Mouse (Mus musculus) MEL (cell line): ENCODE measurements around the gene Ccl6. TPM values are rescaled to one million over a fixed set of nuclear protein-coding genes. Genes with fewer than 3 reads are reported as not detected.

ENCODE experiments used
- DNase-seq: peaks from one replicate; pipeline ENCODE4 v3.0.0; 2011; ENCODE audit warnings: low read depth, low spot score
- H3K27ac ChIP-seq: 2 replicates; pipeline ENCODE4 v1.5.1; 2012; ENCODE audit warnings: low read depth, mild to moderate bottlenecking, control low read depth, low read length, moderate library complexity; ENCODE audit not compliant: control insufficient read depth
- H3K27me3 ChIP-seq, 2 experiments: fragments of 150-350 bp in 1 of 2; sonication (generic) in 1 of 2; 2 replicates each; pipeline ENCODE4 v1.6.1; 2012; ENCODE audit warnings: low read length in 2 of 2, mild to moderate bottlenecking in 2 of 2, improper control_type of control experiment in 1 of 2, moderate library complexity in 1 of 2; ENCODE audit not compliant: insufficient read depth in 2 of 2, control insufficient read depth in 1 of 2
- H3K36me3 ChIP-seq, 2 experiments: 2 replicates each; pipeline ENCODE4 v1.6.1; 2012 to 2014; ENCODE audit warnings: low read length in 2 of 2, improper control_type of control experiment in 1 of 2, inconsistent platforms in 1 of 2, mild to moderate bottlenecking in 1 of 2; ENCODE audit not compliant: insufficient read depth in 2 of 2, control insufficient read depth in 1 of 2
- H3K4me1 ChIP-seq, 2 experiments: fragments of 150-350 bp in 1 of 2; sonication (generic) in 1 of 2; 2 replicates each; pipeline ENCODE4 v1.6.1; 2012; ENCODE audit warnings: low read length in 2 of 2, improper control_type of control experiment in 1 of 2, mild to moderate bottlenecking in 1 of 2; ENCODE audit not compliant: insufficient read depth in 2 of 2, control insufficient read depth in 1 of 2
- H3K4me3 ChIP-seq, 2 experiments: fragments of 150-350 bp in 1 of 2; sonication (generic) in 1 of 2; 2 replicates each; pipeline ENCODE4 v1.5.1; 2012; ENCODE audit warnings: low read depth in 2 of 2, low read length in 2 of 2, mild to moderate bottlenecking in 2 of 2, moderate library complexity in 2 of 2, control low read depth in 1 of 2, improper control_type of control experiment in 1 of 2; ENCODE audit not compliant: control insufficient read depth in 1 of 2, insufficient read depth in 1 of 2
- H3K79me2 ChIP-seq: 2 replicates; pipeline ENCODE4 v1.6.1; 2012; ENCODE audit warnings: mild to moderate bottlenecking, low read length, moderate library complexity; ENCODE audit not compliant: control insufficient read depth, poor library complexity, insufficient read depth
- H3K9ac ChIP-seq: 2 replicates; pipeline ENCODE4 v1.6.1; 2012; ENCODE audit warnings: low read depth, mild to moderate bottlenecking, control low read depth, low read length, moderate library complexity; ENCODE audit not compliant: control insufficient read depth, poor library complexity, severe bottlenecking
- H3K9me3 ChIP-seq: fragments of 150-350 bp; sonication (generic); replicated peaks from 2 replicates; pipeline ENCODE4 v1.6.1; 2012; ENCODE audit warnings: mild to moderate bottlenecking, low read length, improper control_type of control experiment, moderate library complexity; ENCODE audit not compliant: insufficient read depth
- BHLHE40 ChIP-seq: IDR thresholded peaks from 2 replicates; pipeline ENCODE4 v1.6.1; 2012; ENCODE audit warnings: low read depth, mild to moderate bottlenecking, inconsistent platforms, low read length, improper control_type of control experiment, borderline replicate concordance
- CHD1 ChIP-seq: IDR thresholded peaks from 2 replicates; pipeline ENCODE4 v1.6.1; 2012; ENCODE audit warnings: low read depth, mild to moderate bottlenecking, inconsistent platforms, low read length, improper control_type of control experiment
- CHD2 ChIP-seq: IDR thresholded peaks from 2 replicates; pipeline ENCODE4 v1.6.1; 2011; ENCODE audit warnings: low read length, improper control_type of control experiment
- CTCF ChIP-seq, 3 experiments: IDR thresholded peaks in 2 of 3; conservative IDR thresholded peaks in 1 of 3; 2 replicates each; pipeline ENCODE4 v1.5.1; 2011 to 2012; ENCODE audit warnings: low read length in 3 of 3, low read depth in 2 of 3, mild to moderate bottlenecking in 2 of 3, improper control_type of control experiment in 1 of 3, inconsistent platforms in 1 of 3, mixed read lengths in 1 of 3, moderate library complexity in 1 of 3; ENCODE audit not compliant: control insufficient read depth in 1 of 3, insufficient read depth in 1 of 3, poor library complexity in 1 of 3, severe bottlenecking in 1 of 3
- E2F4 ChIP-seq: IDR thresholded peaks from 2 replicates; pipeline ENCODE4 v1.6.1; 2011; ENCODE audit warnings: low read depth, low read length, improper control_type of control experiment, borderline replicate concordance
- ELF1 ChIP-seq: IDR thresholded peaks from 2 replicates; pipeline ENCODE4 v1.6.1; 2014; ENCODE audit warnings: low read depth, mild to moderate bottlenecking, inconsistent platforms, low read length, improper control_type of control experiment, moderate library complexity
- EP300 ChIP-seq, 2 experiments: IDR thresholded peaks; 2 replicates each; pipeline ENCODE4 v1.6.1; 2011; ENCODE audit warnings: improper control_type of control experiment in 2 of 2, low read length in 2 of 2, low read depth in 1 of 2, mild to moderate bottlenecking in 1 of 2
- GABPA ChIP-seq: IDR thresholded peaks from 2 replicates; pipeline ENCODE4 v1.6.1; 2012; ENCODE audit warnings: low read depth, mild to moderate bottlenecking, inconsistent platforms, low read length, improper control_type of control experiment, moderate library complexity
- JUND ChIP-seq: IDR thresholded peaks from 2 replicates; pipeline ENCODE4 v1.6.1; 2011; ENCODE audit warnings: low read depth, mild to moderate bottlenecking, improper control_type of control experiment, low read length
- KAT2A ChIP-seq: conservative IDR thresholded peaks from 2 replicates; pipeline ENCODE4 v1.6.1; 2012; ENCODE audit warnings: low read depth, low read length, improper control_type of control experiment, inconsistent platforms
- MAX ChIP-seq: IDR thresholded peaks from 2 replicates; pipeline ENCODE4 v1.6.1; 2011; ENCODE audit warnings: low read length, improper control_type of control experiment
- MAZ ChIP-seq: IDR thresholded peaks from 2 replicates; pipeline ENCODE4 v1.6.1; 2012; ENCODE audit warnings: low read depth, mild to moderate bottlenecking, inconsistent platforms, low read length, improper control_type of control experiment
- MEF2A ChIP-seq: IDR thresholded peaks from 2 replicates; pipeline ENCODE4 v1.6.1; 2014; ENCODE audit warnings: low read depth, mild to moderate bottlenecking, inconsistent platforms, low read length, improper control_type of control experiment; ENCODE audit not compliant: poor library complexity, insufficient replicate concordance, severe bottlenecking; ENCODE audit errors: extremely low read depth
- NRF1 ChIP-seq: IDR thresholded peaks from 2 replicates; pipeline ENCODE4 v1.6.1; 2014; ENCODE audit warnings: low read depth, mild to moderate bottlenecking, inconsistent platforms, low read length, improper control_type of control experiment, moderate library complexity; ENCODE audit not compliant: poor library complexity, insufficient read depth, severe bottlenecking
- POLR2A ChIP-seq, 2 experiments: IDR thresholded peaks; 2 replicates each; pipeline ENCODE4 v1.6.1; 2011 to 2012; ENCODE audit warnings: low read length in 2 of 2, mild to moderate bottlenecking in 2 of 2, control low read depth in 1 of 2, improper control_type of control experiment in 1 of 2, low read depth in 1 of 2, moderate library complexity in 1 of 2; ENCODE audit not compliant: control insufficient read depth in 1 of 2, insufficient read depth in 1 of 2, poor library complexity in 1 of 2
- POLR2AphosphoS2 ChIP-seq: IDR thresholded peaks from 2 replicates; pipeline ENCODE4 v1.6.1; 2011; ENCODE audit warnings: low read length, improper control_type of control experiment
- RAD21 ChIP-seq: IDR thresholded peaks from 2 replicates; pipeline ENCODE4 v1.6.1; 2011; ENCODE audit warnings: mild to moderate bottlenecking, low read depth, low read length, improper control_type of control experiment
- RCOR1 ChIP-seq: IDR thresholded peaks from 2 replicates; pipeline ENCODE4 v1.6.1; 2012; ENCODE audit warnings: low read depth, mild to moderate bottlenecking, inconsistent platforms, low read length, improper control_type of control experiment
- SIN3A ChIP-seq: IDR thresholded peaks from 2 replicates; pipeline ENCODE4 v1.6.1; 2012; ENCODE audit warnings: low read length, improper control_type of control experiment, inconsistent platforms
- SMC3 ChIP-seq: IDR thresholded peaks from 2 replicates; pipeline ENCODE4 v1.6.1; 2011; ENCODE audit warnings: low read depth, low read length, improper control_type of control experiment
- TCF12 ChIP-seq: IDR thresholded peaks from 2 replicates; pipeline ENCODE4 v1.6.1; 2014; ENCODE audit warnings: low read depth, mild to moderate bottlenecking, inconsistent platforms, low read length, improper control_type of control experiment, moderate library complexity
- USF1 ChIP-seq: IDR thresholded peaks from 2 replicates; pipeline ENCODE4 v1.6.1; 2014; ENCODE audit warnings: low read depth, mild to moderate bottlenecking, inconsistent platforms, low read length, improper control_type of control experiment, moderate library complexity
- USF2 ChIP-seq, 2 experiments: IDR thresholded peaks; 2 replicates each; pipeline ENCODE4 v1.6.1; 2011 to 2012; ENCODE audit warnings: improper control_type of control experiment in 2 of 2, low read length in 2 of 2, borderline replicate concordance in 1 of 2, inconsistent platforms in 1 of 2, low read depth in 1 of 2, mild to moderate bottlenecking in 1 of 2; ENCODE audit not compliant: insufficient read depth in 1 of 2
- ZC3H11A ChIP-seq: IDR thresholded peaks from 2 replicates; pipeline ENCODE4 v1.6.1; 2012; ENCODE audit warnings: low read depth, mild to moderate bottlenecking, inconsistent platforms, low read length, improper control_type of control experiment
- ZKSCAN1 ChIP-seq: IDR thresholded peaks from 2 replicates; pipeline ENCODE4 v1.6.1; 2012; ENCODE audit warnings: low read depth, mild to moderate bottlenecking, inconsistent platforms, low read length, improper control_type of control experiment, moderate library complexity
- ZMIZ1 ChIP-seq: IDR thresholded peaks from 2 replicates; pipeline ENCODE4 v1.6.1; 2012; ENCODE audit warnings: low read depth, mild to moderate bottlenecking, inconsistent platforms, low read length, improper control_type of control experiment, moderate library complexity
- polyA plus RNA-seq, 2 experiments: library from polyadenylated mRNA; stranded (reverse) in 1 of 2; unstranded in 1 of 2; fragments of >175 nt in 1 of 2; fragments of >200 nt in 1 of 2; gene quantifications; 2 replicates each; pipeline versions ENCODE4 v1.2.1 to v1.2.4; 2012; ENCODE audit warnings: low replicate concordance in 2 of 2, low read depth in 1 of 2; ENCODE audit not compliant: insufficient read length in 2 of 2, insufficient read depth in 1 of 2, missing spikeins in 1 of 2
- total RNA-seq: library from RNA; depleted of rRNA; stranded (reverse); fragments of 300-350 nt; gene quantifications from 2 replicates; pipeline ENCODE4 v1.2.3, GENCODE M21; 2012

Ccl6 gene
- total and polyA plus RNA-seq, 3 experiments: not detected

GRCm38 (mm10) chr11:83618238-83618637 lies 25.4 kb upstream of the Ccl6 start:
- H3K27ac ChIP-seq: no peak overlapping the region
- H3K27me3 ChIP-seq: peaks cover 19 to 41% of the 10 kb centered on the region in 2 experiments
- TF ChIP-seq ZMIZ1 (no peak), MAZ (no peak), MEF2A (no peak), EP300 (IDR thresholded peaks at IDR 0.05; ENCODE audit: low read depth in 1 of 2, low read length in 2 of 2) (no peak), POLR2AphosphoS2 (no peak), E2F4 (no peak), CHD1 (no peak), BHLHE40 (no peak), RAD21 (no peak), CHD2 (no peak), MAX (no peak), USF1 (no peak), TCF12 (no peak), NRF1 (no peak)

GRCm38 (mm10) chr11:83616586-83616985 lies 23.7 kb upstream of the Ccl6 start:
- H3K9ac ChIP-seq: no peak overlapping the region
- no peak overlapping the region for H3K4me3 ChIP-seq
- no peaks in the 10 kb centered on the region for H3K4me1 ChIP-seq
- TF ChIP-seq ELF1: no peak
- TF ChIP-seq KAT2A: no peak
- no peak for TF ChIP-seq POLR2A (IDR thresholded peaks at IDR 0.05; ENCODE audit: control insufficient read depth in 1 of 2, insufficient read depth in 1 of 2, low read depth in 1 of 2, low read length in 2 of 2, poor library complexity in 1 of 2)
- TF ChIP-seq GABPA: no peak
- TF ChIP-seq CTCF (IDR thresholded peaks at IDR 0.05 in 2 of 3, conservative IDR thresholded peaks at IDR 0.05 in 1 of 3; ENCODE audit: control insufficient read depth in 1 of 3, insufficient read depth in 1 of 3, low read depth in 2 of 3, low read length in 3 of 3, poor library complexity in 1 of 3, severe bottlenecking in 1 of 3): no peak
- no peak for TF ChIP-seq USF1
- no peak for TF ChIP-seq MAX
- no peak for TF ChIP-seq ZC3H11A
- TF ChIP-seq USF2 (IDR thresholded peaks at IDR 0.05; ENCODE audit: borderline replicate concordance in 1 of 2, insufficient read depth in 1 of 2, low read depth in 1 of 2, low read length in 2 of 2): no peak
- no peak for TF ChIP-seq JUND
- no peak for TF ChIP-seq MAZ
- TF ChIP-seq RCOR1: no peak
- no peak for TF ChIP-seq ZKSCAN1
- TF ChIP-seq SMC3: no peak
- TF ChIP-seq SIN3A: no peak
- peak; percentile 15 for DNase-seq
- no peak overlapping the region for H3K27ac ChIP-seq
- no peaks in the 10 kb centered on the region for H3K79me2 ChIP-seq
- peaks cover 10 to 28% of the 10 kb centered on the region in 2 experiments for H3K27me3 ChIP-seq
- no peaks in the 10 kb centered on the region for H3K36me3 ChIP-seq
- H3K9me3 ChIP-seq: no peaks in the 10 kb centered on the region

More at GRCm38 (mm10) chr11:83618238-83618637, 25.4 kb upstream of the Ccl6 start:
- Histone ChIP-seq H3K36me3 (no peaks in the 10 kb centered on the region), H3K9me3 (no peaks in the 10 kb centered on the region), H3K9ac (no peak overlapping the region), H3K4me3 (no peak overlapping the region), H3K4me1 (no peaks in the 10 kb centered on the region), H3K79me2 (no peaks in the 10 kb centered on the region)
- no peak for DNase-seq
